35 mouse cellular contexts compared by ENCODE assay signal in genomic region chr2:54028851-54029250, GRCm38 (mm10). TPM values are rescaled to one million over a fixed set of nuclear protein-coding genes. Genes with fewer than 3 reads are reported as not detected.
"Had no signal": no experiment of that assay in that cellular context is flagged by ENCODE, and none has a peak within 500 bp of the region (broad histone marks: within the 10 kb centered on the region; RNA-seq: fewer than 3 reads in every experiment).

No protein-coding gene starts in this region.

- H3K4me1 ChIP-seq: heart, embryonic 13.5 days; heart, embryonic 15.5 days; hindbrain, embryonic 10.5 days; hindbrain, embryonic 12.5 days; hindbrain, embryonic 13.5 days; hindbrain, embryonic 15.5 days; intestine, embryonic 15.5 days; kidney, embryonic 15.5 days had no signal

- H3K4me2 ChIP-seq: heart, embryonic 13.5 days; heart, embryonic 15.5 days; hindbrain, embryonic 12.5 days; hindbrain, embryonic 13.5 days; hindbrain, embryonic 14.5 days; hindbrain, embryonic 15.5 days; intestine, embryonic 15.5 days; kidney, embryonic 15.5 days had no signal

- H3K9me3 ChIP-seq: heart, embryonic 13.5 days; heart, embryonic 15.5 days; hindbrain, embryonic 10.5 days; hindbrain, embryonic 12.5 days; hindbrain, embryonic 13.5 days; hindbrain, embryonic 15.5 days; intestine, embryonic 15.5 days; kidney, embryonic 15.5 days had no signal

- H3K4me3 ChIP-seq: heart, embryonic 13.5 days; heart, embryonic 15.5 days; hindbrain, embryonic 10.5 days; hindbrain, embryonic 12.5 days; hindbrain, embryonic 13.5 days; hindbrain, embryonic 15.5 days; intestine, embryonic 15.5 days; kidney, embryonic 15.5 days; layer of hippocampus, adult 2 months; left cerebral cortex, adult 2 months had no signal

- H3K9ac ChIP-seq: heart, embryonic 13.5 days; heart, embryonic 15.5 days; hindbrain, embryonic 12.5 days; hindbrain, embryonic 13.5 days; hindbrain, embryonic 14.5 days; hindbrain, embryonic 15.5 days; intestine, embryonic 15.5 days; kidney, embryonic 15.5 days had no signal

- ATAC-seq: hindbrain, embryonic 16.5 days; hindbrain, postnatal 0 days; inflammation-experienced regulatory T-cells, adult 6 months; intestine, embryonic 15.5 days; intestine, embryonic 16.5 days; intestine, postnatal 0 days had no signal

- H3K36me3 ChIP-seq: heart, embryonic 13.5 days; heart, embryonic 15.5 days; hindbrain, embryonic 10.5 days; hindbrain, embryonic 12.5 days; hindbrain, embryonic 13.5 days; hindbrain, embryonic 15.5 days; intestine, embryonic 15.5 days; kidney, embryonic 15.5 days had no signal

- H3K27me3 ChIP-seq: heart, embryonic 13.5 days; heart, embryonic 15.5 days; hindbrain, embryonic 12.5 days; hindbrain, embryonic 13.5 days; hindbrain, embryonic 15.5 days; intestine, embryonic 15.5 days; kidney, embryonic 15.5 days had no signal

- DNase-seq: heart, postnatal 10 days; heart, postnatal 14 days; heart, postnatal 36 days; heart, postnatal 4 days; kidney, adult 11 months; kidney, adult 18-20 months; kidney, adult 2 months; kidney, adult 8-10 months; kidney, adult 9 months; kidney, postnatal 10 days; kidney, postnatal 14 days; kidney, postnatal 25 days; kidney, postnatal 36 days; kidney, postnatal 4 days; layer of hippocampus, adult 9-11 months; layer of hippocampus, postnatal 36 days had no signal

- H3K27ac ChIP-seq: heart, embryonic 13.5 days; heart, embryonic 15.5 days; hindbrain, embryonic 10.5 days; hindbrain, embryonic 12.5 days; hindbrain, embryonic 13.5 days; hindbrain, embryonic 14.5 days; hindbrain, embryonic 15.5 days; hindbrain, postnatal 0 days; intestine, embryonic 15.5 days; kidney, embryonic 15.5 days; kidney, postnatal 0 days; layer of hippocampus, adult 2 months; left cerebral cortex, adult 2 months had no signal

RNA-seq across cellular contexts. Expression of gene Rprm, which starts 56.5 kb away (rescaled TPM):
- total RNA-seq: heart, postnatal 25 days; heart, postnatal 36 days; hematopoietic stem cell, adult 5-6 weeks had no signal
- polyA plus RNA-seq: inflammation-experienced regulatory T-cells, adult 6 months had no signal
